Mouse (Mus musculus) Muller cell, postnatal 12 days (primary cell): ENCODE data around the gene Grpr.
A peak's percentile ranks its signal among the peaks of the same experiment; 100 is the strongest.

Experiments used
- DNase-seq: peaks from one replicate; pipeline ENCODE4 v3.0.0-alpha.2; 2015; ENCODE audit errors: inconsistent ontology term

The Grpr gene

GRCm38 (mm10) chrX:163549666-163550065, at the start of gene Grpr:
Gene Grpr, minus strand, starts transcription at chrX:163549677.
- peak; percentile 20 for DNase-seq

- DNase-seq: no peak
These were observed 11.0 kb upstream of the Grpr start for GRCm38 (mm10) chrX:163560521-163560920.

GRCm38 (mm10) chrX:163547042-163547441, 2.4 kb downstream of the Grpr start:
- no peak for DNase-seq

- no peak for DNase-seq
These were observed 16.6 kb downstream of the Grpr start for GRCm38 (mm10) chrX:163532836-163533235.

- no peak for DNase-seq
These were observed 30.4 kb downstream of the Grpr start for GRCm38 (mm10) chrX:163518963-163519541.

- no peak for DNase-seq
These were observed 37.7 kb downstream of the Grpr start for GRCm38 (mm10) chrX:163511766-163512165.

GRCm38 (mm10) chrX:163502088-163502487, 47.4 kb downstream of the Grpr start:
- no peak for DNase-seq
